Mouse (Mus musculus): ENCODE measurements around the gene Cetn4. TPM values are rescaled to one million over a fixed set of nuclear protein-coding genes. Genes with fewer than 3 reads are reported as not detected.

Gene Cetn4
- polyA plus RNA-seq, 1 experiment from 2014 or later: 2.9 TPM

- H3K4me1 ChIP-seq: no peaks in the 10 kb centered on the region
- no peak overlapping the region for H3K4me3 ChIP-seq
- H3K9ac ChIP-seq: no peak overlapping the region
- H3K27ac ChIP-seq: no peak overlapping the region
- WGBS: 89% methylated on average over 1 of the region's 1 CpGs
- no peak overlapping the region for H3K4me2 ChIP-seq (replicated peaks)
- H3K27me3 ChIP-seq: no peaks in the 10 kb centered on the region
- no peaks in the 10 kb centered on the region for H3K9me3 ChIP-seq (replicated peaks)
- H3K36me3 ChIP-seq: no peaks in the 10 kb centered on the region
- ATAC-seq (ENCODE audit: low FRiP score): no peak
These were observed 17.5 kb upstream of the Cetn4 start for GRCm38 (mm10) chr3:37329963-37330362.

DNA sequence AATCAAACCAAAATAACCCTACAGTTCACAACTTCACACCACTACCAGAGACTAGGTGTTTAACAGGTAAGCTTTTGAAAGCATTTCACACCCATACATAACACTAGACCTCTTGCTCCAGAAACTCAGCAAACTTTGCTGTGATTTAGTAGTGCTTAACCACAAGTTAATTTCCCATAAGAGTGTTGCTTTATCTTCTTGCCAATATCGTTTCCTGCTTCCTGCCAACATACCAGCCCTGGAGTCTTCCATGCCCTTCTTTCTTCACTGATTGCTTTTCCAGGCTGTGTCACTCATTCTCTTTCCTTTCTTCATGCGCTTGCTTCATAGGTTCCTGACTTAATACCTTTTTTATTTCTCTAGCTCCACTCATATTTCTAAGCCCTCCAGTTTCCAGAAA lies 16.0 kb upstream of the Cetn4 start:
- H3K4me2 ChIP-seq (replicated peaks): no peak overlapping the region
- H3K27ac ChIP-seq: no peak overlapping the region
- no peaks in the 10 kb centered on the region for H3K27me3 ChIP-seq
- no peaks in the 10 kb centered on the region for H3K36me3 ChIP-seq
- H3K9ac ChIP-seq: no peak overlapping the region
- H3K4me1 ChIP-seq: no peaks in the 10 kb centered on the region
- WGBS: 81% methylated on average over 2 of the region's 2 CpGs
- H3K9me3 ChIP-seq (replicated peaks): no peaks in the 10 kb centered on the region
- no peak overlapping the region for H3K4me3 ChIP-seq
- ATAC-seq (ENCODE audit: low FRiP score): no peak

DNA sequence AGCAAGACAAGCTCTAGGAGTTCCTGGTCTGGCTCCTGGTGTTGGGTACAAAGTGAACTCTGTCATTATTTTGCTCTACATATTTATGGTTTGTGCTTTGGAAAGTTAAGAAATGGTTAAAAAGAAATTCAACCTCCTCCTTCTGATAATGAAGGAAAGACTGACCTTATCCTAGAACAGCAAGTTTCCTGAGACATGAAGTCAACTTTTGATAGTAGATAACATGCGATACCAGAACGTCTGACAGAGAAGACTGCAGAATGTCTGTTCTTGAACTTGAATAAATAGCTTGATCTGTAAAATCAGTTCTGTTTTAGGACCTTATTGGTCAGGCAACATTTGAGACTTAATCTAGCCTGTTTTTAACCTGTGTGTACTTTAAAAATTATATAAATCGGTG lies 14.1 kb upstream of the Cetn4 start:
- Histone ChIP-seq H3K27me3 (no peaks in the 10 kb centered on the region), H3K36me3 (no peaks in the 10 kb centered on the region), H3K27ac (no peak overlapping the region), H3K4me1 (no peaks in the 10 kb centered on the region), H3K4me2 (replicated peaks) (no peak overlapping the region), H3K4me3 (no peak overlapping the region), H3K9me3 (replicated peaks) (no peaks in the 10 kb centered on the region), H3K9ac (no peak overlapping the region)
- ATAC-seq (ENCODE audit: low FRiP score): no peak
- 91% methylated on average over 3 of the region's 3 CpGs for WGBS

DNA sequence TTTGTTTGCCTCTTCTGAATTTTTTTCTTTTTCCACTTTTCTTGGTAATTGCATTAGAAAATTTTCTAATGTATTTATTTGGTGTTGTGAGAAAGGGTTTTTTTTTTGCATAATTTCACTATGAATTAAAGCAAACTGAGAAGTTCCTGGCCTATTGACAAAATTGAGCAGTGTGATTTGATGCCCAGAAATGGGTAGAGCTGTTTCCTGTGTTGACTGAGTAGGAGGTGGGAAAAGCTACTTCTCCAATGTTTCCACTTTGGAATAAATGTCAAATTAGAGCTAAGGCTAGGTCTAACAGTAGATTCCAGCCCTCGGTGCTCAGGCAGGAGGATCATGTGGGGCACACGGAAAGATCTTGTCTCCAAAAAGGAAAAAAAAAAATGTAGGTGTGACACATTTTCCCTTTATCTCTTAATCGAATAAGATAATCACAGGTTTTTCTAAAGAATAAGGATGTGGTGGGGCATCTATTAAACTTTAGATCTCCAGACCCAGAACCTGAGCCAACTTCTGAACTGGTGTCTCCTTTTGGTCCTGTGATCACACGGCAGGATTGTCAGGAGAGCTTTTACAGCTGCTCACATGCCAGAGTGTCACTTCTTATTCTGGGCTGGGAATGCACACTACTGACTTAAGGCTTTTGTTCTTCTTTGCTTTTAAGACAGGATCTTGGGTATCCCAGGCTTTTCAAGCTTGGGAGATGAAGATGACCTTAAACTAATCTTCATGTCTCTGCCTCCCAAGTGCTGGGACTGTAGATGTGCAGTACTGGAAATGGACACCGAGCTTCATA lies 13.0 kb upstream of the Cetn4 start:
- H3K4me3 ChIP-seq: no peak overlapping the region
- WGBS: 82% methylated on average over 5 of the region's 5 CpGs
- H3K4me2 ChIP-seq (replicated peaks): no peak overlapping the region
- H3K36me3 ChIP-seq: no peaks in the 10 kb centered on the region
- H3K27me3 ChIP-seq: no peaks in the 10 kb centered on the region
- H3K9ac ChIP-seq: no peak overlapping the region
- H3K4me1 ChIP-seq: no peaks in the 10 kb centered on the region
- H3K27ac ChIP-seq: no peak overlapping the region
- H3K9me3 ChIP-seq (replicated peaks): no peaks in the 10 kb centered on the region
- ATAC-seq (ENCODE audit: low FRiP score): no peak

DNA sequence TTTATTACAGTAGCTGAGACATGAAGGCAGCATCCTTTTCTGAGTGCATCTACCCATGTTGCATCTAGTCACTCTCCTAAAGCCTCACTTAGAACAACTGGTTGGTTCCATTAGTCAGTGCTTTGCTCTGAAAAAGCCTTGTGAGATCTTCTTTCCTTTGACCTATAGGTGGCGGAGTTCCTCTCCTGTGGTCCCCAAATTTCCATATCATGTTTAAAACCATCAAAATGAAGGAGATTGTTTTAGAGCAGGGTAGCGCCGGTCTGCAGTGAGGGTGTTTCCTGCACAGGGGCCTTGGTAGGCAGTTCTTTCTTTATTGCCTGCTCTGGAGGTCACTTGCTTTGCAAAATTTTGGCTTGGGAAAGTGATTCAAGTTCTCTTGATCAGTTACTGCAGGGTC lies 11.8 kb upstream of the Cetn4 start:
- no peak for ATAC-seq (ENCODE audit: low FRiP score)
- no peaks in the 10 kb centered on the region for H3K9me3 ChIP-seq (replicated peaks)
- no peaks in the 10 kb centered on the region for H3K4me1 ChIP-seq
- H3K27ac ChIP-seq: no peak overlapping the region
- 0 out of 2 replicates have a peak, but pooled peaks cover 5% of the 10 kb centered on the region for H3K36me3 ChIP-seq
- WGBS: 45% methylated on average over 3 of the region's 3 CpGs
- H3K9ac ChIP-seq: no peak overlapping the region
- H3K4me3 ChIP-seq: no peak overlapping the region
- no peaks in the 10 kb centered on the region for H3K27me3 ChIP-seq
- no peak overlapping the region for H3K4me2 ChIP-seq (replicated peaks)

- Histone ChIP-seq H3K36me3 (0 out of 2 replicates have a peak, but pooled peaks cover 5% of the 10 kb centered on the region), H3K4me3 (no peak overlapping the region), H3K9me3 (replicated peaks) (no peaks in the 10 kb centered on the region), H3K9ac (no peak overlapping the region), H3K27me3 (no peaks in the 10 kb centered on the region), H3K27ac (no peak overlapping the region), H3K4me1 (peaks cover 9% of the 10 kb centered on the region), H3K4me2 (replicated peaks) (no peak overlapping the region)
- ATAC-seq (ENCODE audit: low FRiP score): no peak
- 98% methylated on average over 1 of the region's 1 CpGs for WGBS
These were observed 3.7 kb upstream of the Cetn4 start for GRCm38 (mm10) chr3:37316233-37316632.

DNA sequence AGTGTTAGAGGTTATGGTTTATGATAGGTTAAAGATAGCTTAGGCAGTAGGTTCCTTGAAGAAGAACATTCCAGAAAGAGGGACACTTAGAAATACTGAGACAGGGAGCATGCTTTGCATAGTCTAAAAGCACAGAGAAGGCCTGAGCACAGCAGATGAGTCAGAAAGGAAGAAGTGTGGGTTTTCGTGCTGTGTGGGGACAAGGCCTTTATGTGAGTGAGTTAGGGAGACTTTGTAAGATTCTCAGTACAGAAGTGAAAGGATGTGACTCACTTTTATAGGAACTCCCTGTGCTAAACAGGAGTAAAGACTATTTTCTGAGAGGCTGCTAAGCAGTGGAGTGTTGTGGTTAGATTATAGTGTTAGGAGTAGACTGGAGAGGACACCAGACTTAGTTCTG lies 863 bp upstream of the Cetn4 start:
- Histone ChIP-seq H3K4me1 (peaks cover 9% of the 10 kb centered on the region), H3K9me3 (replicated peaks) (no peaks in the 10 kb centered on the region), H3K4me2 (replicated peaks) (peak overlapping the region; percentile 69), H3K27me3 (no peaks in the 10 kb centered on the region), H3K4me3 (0 out of 2 replicates have a peak overlapping the region, but pooled peaks have one; percentile 71), H3K9ac (no peak overlapping the region), H3K27ac (no peak overlapping the region), H3K36me3 (no peaks in the 10 kb centered on the region)
- ATAC-seq (ENCODE audit: low FRiP score): no peak
- 50% methylated on average over 1 of the region's 1 CpGs for WGBS

GRCm38 (mm10) chr3:37311897-37312369 lies 575 bp downstream of the Cetn4 start:
- peak; percentile 83; the same call in 1 of the 2 replicates for ATAC-seq (ENCODE audit: low FRiP score)
- H3K4me2 ChIP-seq (replicated peaks): peak overlapping the region; percentile 69
- 3% methylated on average over 10 of the region's 10 CpGs for WGBS
- H3K27ac ChIP-seq: no peak overlapping the region
- peak overlapping the region; percentile 92 for H3K9ac ChIP-seq
- H3K4me3 ChIP-seq: peak overlapping the region; percentile 71
- H3K36me3 ChIP-seq: no peaks in the 10 kb centered on the region
- H3K9me3 ChIP-seq (replicated peaks): no peaks in the 10 kb centered on the region
- no peaks in the 10 kb centered on the region for H3K27me3 ChIP-seq
- peaks cover 9% of the 10 kb centered on the region for H3K4me1 ChIP-seq

DNA sequence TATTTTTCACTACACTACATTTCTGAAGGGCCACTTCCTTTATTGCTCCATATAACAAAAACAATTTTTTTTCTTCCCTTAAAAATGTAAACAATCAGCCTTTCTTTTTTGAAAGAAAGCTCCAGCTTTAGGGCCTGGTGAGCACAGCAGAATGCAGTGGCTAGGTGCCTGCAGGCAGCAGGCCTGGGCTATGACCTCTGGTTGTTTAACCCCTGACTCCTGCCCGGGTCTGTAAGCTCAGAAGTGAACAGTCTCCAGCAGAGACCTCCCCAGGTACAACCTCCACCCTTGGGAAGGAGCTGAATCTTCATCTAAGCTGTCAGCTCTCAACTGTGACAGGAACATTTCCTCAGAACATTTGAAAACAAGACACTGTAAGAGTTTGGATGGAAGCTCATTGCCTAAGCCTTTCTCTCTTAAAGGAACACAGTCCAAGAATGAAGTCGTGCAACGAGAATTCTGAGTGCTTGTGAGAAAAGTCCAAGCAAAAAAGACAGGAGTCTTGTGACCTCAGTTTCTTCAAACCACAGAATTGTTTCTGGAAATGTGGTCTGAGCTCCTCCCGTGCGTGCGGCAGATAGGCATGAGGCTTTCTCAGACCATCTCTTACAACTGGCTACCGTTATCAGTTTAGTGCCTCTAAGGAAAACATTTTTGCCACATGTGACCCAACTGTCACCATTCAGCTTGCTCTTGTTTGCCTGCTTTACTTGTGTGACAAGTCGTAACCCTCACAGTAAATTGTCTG lies 8.9 kb downstream of the Cetn4 start:
- H3K9me3 ChIP-seq (replicated peaks): no peaks in the 10 kb centered on the region
- H3K27ac ChIP-seq: no peak overlapping the region
- ATAC-seq (ENCODE audit: low FRiP score): no peak
- no peak overlapping the region for H3K4me2 ChIP-seq (replicated peaks)
- H3K9ac ChIP-seq: no peak overlapping the region
- H3K4me3 ChIP-seq: no peak overlapping the region
- no peaks in the 10 kb centered on the region for H3K36me3 ChIP-seq
- WGBS: 71% methylated on average over 8 of the region's 8 CpGs
- no peaks in the 10 kb centered on the region for H3K4me1 ChIP-seq
- H3K27me3 ChIP-seq: no peaks in the 10 kb centered on the region

DNA sequence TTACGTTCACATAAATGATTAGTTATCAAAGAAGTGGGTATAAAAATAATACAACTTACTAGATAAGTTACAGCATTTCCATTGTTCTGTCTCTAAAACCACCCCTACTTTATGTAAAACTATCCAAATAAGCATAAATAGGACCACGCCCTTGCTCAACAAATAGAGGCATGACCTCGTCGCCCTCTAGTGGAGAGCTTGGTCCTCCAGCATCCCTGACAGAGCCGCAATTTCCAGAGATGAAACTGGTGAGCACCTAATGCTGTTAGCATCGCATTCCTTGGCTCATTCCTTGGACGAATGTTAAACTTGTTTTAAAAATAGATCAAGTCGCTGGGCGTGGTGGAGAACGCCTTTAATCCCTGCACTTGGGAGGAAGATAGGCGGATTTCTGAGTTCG lies 9.8 kb downstream of the Cetn4 start:
- no peak overlapping the region for H3K9ac ChIP-seq
- H3K4me1 ChIP-seq: no peaks in the 10 kb centered on the region
- no peak overlapping the region for H3K27ac ChIP-seq
- no peak overlapping the region for H3K4me3 ChIP-seq
- H3K9me3 ChIP-seq (replicated peaks): no peaks in the 10 kb centered on the region
- 39% methylated on average over 12 of the region's 12 CpGs for WGBS
- no peaks in the 10 kb centered on the region for H3K36me3 ChIP-seq
- ATAC-seq (ENCODE audit: low FRiP score): no peak
- no peak overlapping the region for H3K4me2 ChIP-seq (replicated peaks)
- H3K27me3 ChIP-seq: no peaks in the 10 kb centered on the region

DNA sequence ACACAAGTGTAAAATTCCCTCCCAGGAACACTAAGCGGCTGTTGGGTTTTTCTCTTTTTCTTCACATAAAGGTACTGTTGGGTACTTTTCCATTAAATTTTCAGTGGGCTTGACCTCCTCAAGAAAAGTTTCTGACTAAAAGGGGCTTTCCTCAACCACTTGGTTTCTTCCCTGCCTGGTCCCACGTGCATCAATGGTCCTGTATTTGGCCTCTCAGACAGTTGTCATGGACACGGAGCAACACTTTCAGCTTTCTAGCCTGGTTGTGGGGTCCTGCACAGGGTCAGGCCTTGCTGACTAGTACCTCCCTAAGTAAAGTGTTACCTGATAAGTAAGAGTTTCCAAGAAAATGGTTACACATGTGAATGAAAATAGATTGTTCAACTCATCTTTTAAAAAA lies 13.0 kb downstream of the Cetn4 start:
- WGBS: 72% methylated on average over 3 of the region's 3 CpGs
- no peak for ATAC-seq (ENCODE audit: low FRiP score)

GRCm38 (mm10) chr3:37292654-37293053 lies 19.9 kb downstream of the Cetn4 start:
- H3K9me3 ChIP-seq (replicated peaks): no peaks in the 10 kb centered on the region
- 72% methylated on average over 2 of the region's 2 CpGs for WGBS
- no peak overlapping the region for H3K27ac ChIP-seq
- no peak for ATAC-seq (ENCODE audit: low FRiP score)
- no peak overlapping the region for H3K4me3 ChIP-seq
- H3K36me3 ChIP-seq: no peaks in the 10 kb centered on the region
- no peak overlapping the region for H3K4me2 ChIP-seq (replicated peaks)
- no peaks in the 10 kb centered on the region for H3K27me3 ChIP-seq
- H3K4me1 ChIP-seq: 0 out of 2 replicates have a peak, but pooled peaks cover 3% of the 10 kb centered on the region
- H3K9ac ChIP-seq: no peak overlapping the region

More for the DNA sequence above, 13.0 kb downstream of the Cetn4 start:
- Histone ChIP-seq H3K4me2 (replicated peaks) (no peak overlapping the region), H3K9me3 (replicated peaks) (no peaks in the 10 kb centered on the region), H3K4me1 (no peaks in the 10 kb centered on the region), H3K36me3 (no peaks in the 10 kb centered on the region), H3K9ac (no peak overlapping the region), H3K27ac (no peak overlapping the region), H3K27me3 (no peaks in the 10 kb centered on the region), H3K4me3 (no peak overlapping the region)
